Mouse (Mus musculus) embryonic facial prominence, embryonic 10.5 days (tissue): ENCODE results near the gene Ralb. TPM values are rescaled to one million over a fixed set of nuclear protein-coding genes. Genes with fewer than 3 reads are reported as not detected.

Source experiments
- DNase-seq: peaks from one replicate; pipeline ENCODE4 v3.0.0-alpha.2; 2017; ENCODE audit warnings: low spot score
- H3K27ac ChIP-seq: fragments of 300-500 bp; sonication (generic); replicated peaks from 2 replicates; pipeline ENCODE4 v1.5.1; 2016; ENCODE audit warnings: mild to moderate bottlenecking
- H3K27me3 ChIP-seq: fragments of 300-500 bp; sonication (generic); replicated peaks from 2 replicates; pipeline ENCODE4 v1.6.1; 2016; ENCODE audit warnings: low read depth, mild to moderate bottlenecking; ENCODE audit not compliant: poor library complexity, severe bottlenecking
- H3K36me3 ChIP-seq: fragments of 300-500 bp; sonication (generic); replicated peaks from 2 replicates; pipeline ENCODE4 v1.6.1; 2016; ENCODE audit warnings: mild to moderate bottlenecking, moderate library complexity
- H3K4me1 ChIP-seq: fragments of 300-500 bp; sonication (generic); 2 replicates; pipeline ENCODE4 v1.6.1; 2016
- H3K4me3 ChIP-seq: fragments of 300-500 bp; sonication (generic); 2 replicates; pipeline ENCODE4 v1.5.1; 2016; ENCODE audit warnings: mild to moderate bottlenecking, moderate library complexity
- H3K9me3 ChIP-seq: fragments of 300-500 bp; sonication (generic); 2 replicates; pipeline ENCODE4 v1.6.1; 2016; ENCODE audit warnings: mild to moderate bottlenecking
- WGBS: fragments of 180-500 bp; shearing (Covaris S2); methylation state at CpG from one replicate; pipeline ENCODE4 v1.1.7; 2016; 5-methylcytosine and 5-hydroxymethylcytosine counted together
- polyA plus RNA-seq: library from polyadenylated mRNA; unstranded; fragments of >200 nt; fragmentation: Nextera tagmentation; extraction: Ambion mirVana; gene quantifications from 2 replicates; pipeline ENCODE4 v1.2.1, GENCODE M21; 2016

Ralb gene
- polyA plus RNA-seq, 1 experiment from 2014 or later = 113 TPM

- H3K27ac ChIP-seq = no peak overlapping the region
- H3K9me3 ChIP-seq = no peaks in the 10 kb centered on the region
- 75% methylated on average over 2 of the region's 2 CpGs for WGBS
Measured at GRCm38 (mm10) chr1:119539252-119539651, 34.7 kb upstream of the Ralb start.

GRCm38 (mm10) chr1:119537651-119538050 is 33.1 kb upstream of the Ralb start:
- Histone ChIP-seq H3K4me3 (no peak overlapping the region), H3K27me3 (no peaks in the 10 kb centered on the region), H3K36me3 (peaks cover 6% of the 10 kb centered on the region), H3K9me3 (no peaks in the 10 kb centered on the region), H3K4me1 (peaks cover 8% of the 10 kb centered on the region; the same call in 1 of the 2 replicates), H3K27ac (no peak overlapping the region)
- no peak for DNase-seq
- 88% methylated on average over 6 of the region's 6 CpGs for WGBS

More at GRCm38 (mm10) chr1:119539252-119539651, 34.7 kb upstream of the Ralb start:
- Histone ChIP-seq H3K36me3 (peaks cover 14% of the 10 kb centered on the region), H3K4me3 (no peak overlapping the region), H3K4me1 (peaks cover 8% of the 10 kb centered on the region; the same call in 1 of the 2 replicates), H3K27me3 (no peaks in the 10 kb centered on the region)
- no peak for DNase-seq

- DNase-seq = no peak
- WGBS = 87% methylated on average over 2 of the region's 2 CpGs
- peaks cover 4% of the 10 kb centered on the region; the same call in 1 of the 2 replicates for H3K4me1 ChIP-seq
- no peaks in the 10 kb centered on the region for H3K27me3 ChIP-seq
- H3K36me3 ChIP-seq = no peaks in the 10 kb centered on the region; the same call in 1 of the 2 replicates
- no peaks in the 10 kb centered on the region for H3K9me3 ChIP-seq
- H3K4me3 ChIP-seq = no peak overlapping the region
- H3K27ac ChIP-seq = no peak overlapping the region
Measured at GRCm38 (mm10) chr1:119536122-119536521, 31.5 kb upstream of the Ralb start.

- Histone ChIP-seq H3K27me3 (no peaks in the 10 kb centered on the region), H3K4me1 (no peaks in the 10 kb centered on the region), H3K4me3 (no peak overlapping the region), H3K9me3 (no peaks in the 10 kb centered on the region), H3K36me3 (peaks cover 10% of the 10 kb centered on the region), H3K27ac (no peak overlapping the region)
- DNase-seq = no peak
- WGBS = 90% methylated on average over 5 of the region's 5 CpGs
Measured at GRCm38 (mm10) chr1:119534341-119534740, 29.7 kb upstream of the Ralb start.

GRCm38 (mm10) chr1:119533093-119533805 is 28.7 kb upstream of the Ralb start:
- Histone ChIP-seq H3K27ac (no peak overlapping the region), H3K9me3 (peaks cover 10% of the 10 kb centered on the region; the same call in 1 of the 2 replicates), H3K4me3 (no peak overlapping the region), H3K27me3 (no peaks in the 10 kb centered on the region), H3K4me1 (no peaks in the 10 kb centered on the region), H3K36me3 (peaks cover 21% of the 10 kb centered on the region)
- no peak for DNase-seq
- WGBS = 90% methylated on average over 18 of the region's 18 CpGs

- Histone ChIP-seq H3K27me3 (no peaks in the 10 kb centered on the region), H3K4me3 (no peak overlapping the region), H3K4me1 (no peaks in the 10 kb centered on the region), H3K36me3 (peaks cover 32% of the 10 kb centered on the region), H3K27ac (no peak overlapping the region), H3K9me3 (peaks cover 16% of the 10 kb centered on the region; the same call in 1 of the 2 replicates)
- 92% methylated on average over 6 of the region's 6 CpGs for WGBS
- no peak for DNase-seq
Measured at GRCm38 (mm10) chr1:119532165-119532564, 27.6 kb upstream of the Ralb start.

- no peak for DNase-seq
- 93% methylated on average over 13 of the region's 13 CpGs for WGBS
- peaks cover 24% of the 10 kb centered on the region for H3K9me3 ChIP-seq
- no peaks in the 10 kb centered on the region for H3K27me3 ChIP-seq
- peaks cover 10% of the 10 kb centered on the region for H3K4me1 ChIP-seq
- no peak overlapping the region for H3K27ac ChIP-seq
- peaks cover 39% of the 10 kb centered on the region for H3K36me3 ChIP-seq
- H3K4me3 ChIP-seq = no peak overlapping the region
Measured at GRCm38 (mm10) chr1:119530941-119531340, 26.3 kb upstream of the Ralb start.

GRCm38 (mm10) chr1:119525689-119526591 is 21.3 kb upstream of the Ralb start, which contains the start of gene Tmem185b:
Gene Tmem185b, plus strand, starts transcription at chr1:119526160.
- Histone ChIP-seq H3K4me3 (peak within 1 kb of the TSS; percentile 69), H3K9me3 (peaks cover 24% of the 10 kb centered on the region), H3K4me1 (peaks cover 24% of the 10 kb centered on the region), H3K27me3 (no peaks in the 10 kb centered on the region), H3K36me3 (peaks cover 39% of the 10 kb centered on the region), H3K27ac (peak within 1 kb of the TSS; percentile 92)
- DNase-seq = peak; percentile 96
- WGBS = 2% methylated on average over 82 of the region's 82 CpGs

- H3K4me3 ChIP-seq = peak overlapping the region; percentile 69
- H3K27me3 ChIP-seq = no peaks in the 10 kb centered on the region
- no peak overlapping the region; the same call in 1 of the 2 replicates for H3K27ac ChIP-seq
- H3K36me3 ChIP-seq = peaks cover 36% of the 10 kb centered on the region
- DNase-seq = no peak
- peaks cover 24% of the 10 kb centered on the region for H3K4me1 ChIP-seq
- peaks cover 24% of the 10 kb centered on the region for H3K9me3 ChIP-seq
- WGBS = 27% methylated on average over 5 of the region's 5 CpGs
Measured at GRCm38 (mm10) chr1:119525004-119525444, 20.4 kb upstream of the Ralb start.

- 80% methylated on average over 7 of the region's 7 CpGs for WGBS
- no peak overlapping the region for H3K4me3 ChIP-seq
- peaks cover 19% of the 10 kb centered on the region for H3K9me3 ChIP-seq
- H3K27ac ChIP-seq = no peak overlapping the region
- DNase-seq = no peak
- H3K36me3 ChIP-seq = peaks cover 24% of the 10 kb centered on the region
- H3K27me3 ChIP-seq = no peaks in the 10 kb centered on the region
- H3K4me1 ChIP-seq = peaks cover 24% of the 10 kb centered on the region
Measured at GRCm38 (mm10) chr1:119523826-119524225, 19.2 kb upstream of the Ralb start.

GRCm38 (mm10) chr1:119523369-119523768 is 18.8 kb upstream of the Ralb start:
- no peak for DNase-seq
- Histone ChIP-seq H3K27me3 (no peaks in the 10 kb centered on the region), H3K4me1 (peaks cover 24% of the 10 kb centered on the region), H3K9me3 (peaks cover 15% of the 10 kb centered on the region), H3K36me3 (peaks cover 19% of the 10 kb centered on the region), H3K4me3 (no peak overlapping the region), H3K27ac (no peak overlapping the region)
- WGBS = 84% methylated on average over 7 of the region's 7 CpGs

- H3K27me3 ChIP-seq = no peaks in the 10 kb centered on the region
- no peak for DNase-seq
- WGBS = 85% methylated on average over 4 of the region's 4 CpGs
Measured at GRCm38 (mm10) chr1:119522726-119523125, 18.1 kb upstream of the Ralb start.

More at GRCm38 (mm10) chr1:119522726-119523125, 18.1 kb upstream of the Ralb start:
- H3K9me3 ChIP-seq = peaks cover 12% of the 10 kb centered on the region
- H3K4me3 ChIP-seq = no peak overlapping the region
- H3K36me3 ChIP-seq = peaks cover 13% of the 10 kb centered on the region
- no peak overlapping the region for H3K27ac ChIP-seq
- H3K4me1 ChIP-seq = peaks cover 24% of the 10 kb centered on the region
